Mouse (Mus musculus) embryonic stem cell, embryonic (primary cell): Measurements from ENCODE around the gene Ptk7.

Experiments
- CTCF ChIA-PET, 4 experiments: fragments of 300-600 bp in 2 of 4; fragments of 350-600 bp in 2 of 4; sonication (Branson Sonifier 250); formaldehyde crosslinking; loops; one replicate each; lab custom pipeline; 2022; ENCODE audit warnings: inconsistent platforms in 2 of 4; lab: Charles Lee
- POLR2A ChIA-PET, 4 experiments: fragments of 300-600 bp in 2 of 4; fragments of 350-600 bp in 2 of 4; sonication (Branson Sonifier 250); formaldehyde crosslinking; loops; one replicate each; lab custom pipeline; 2022; ENCODE audit warnings: antibody characterized with exemption in 4 of 4, inconsistent platforms in 1 of 4; lab: Charles Lee

The Ptk7 gene

GRCm38 (mm10) chr17:46605126-46605525 is 24.2 kb downstream of the Ptk7 start:
- CTCF ChIA-PET = no interaction called here
- POLR2A ChIA-PET = interaction anchor here in 2 of 4 experiments (0.6 to 2.0 kb wide), 9 partner anchors 9 to 100 kb away, joined by 3 to 5 read pairs (median 3); partner anchors contain the start of genes Cul9 (in 1 of the 2), Ppp2r5d (in 1 of the 2) and Ptk7 (in 1 of the 2)

- CTCF ChIA-PET = interaction anchor here in 3 of 4 experiments (0.6 to 1.5 kb wide), 6 partner anchors 20 to 140 kb away, joined by 3 to 5 read pairs (median 4); no protein-coding TSS in a partner anchor
- POLR2A ChIA-PET = interaction anchor here in 2 of 4 experiments (1.2 to 1.5 kb wide), 5 partner anchors 10 to 102 kb away, joined by 3 to 6 read pairs (median 3); partner anchors contain the start of gene Ppp2r5d (in 1 of the 2)
Measured at GRCm38 (mm10) chr17:46603229-46603628, 26.1 kb downstream of the Ptk7 start.

GRCm38 (mm10) chr17:46602212-46602611 is 27.1 kb downstream of the Ptk7 start:
- ChIA-PET POLR2A (interaction anchor here in 2 of 4 experiments (0.7 to 2.6 kb wide), 10 partner anchors 9 to 256 kb away, joined by 3 to 11 read pairs (median 4); partner anchors contain the start of genes Bicral (in 1 of the 2) and Ppp2r5d (in 1 of the 2)), CTCF (interaction anchor here in 2 of 4 experiments (0.6 to 1.4 kb wide), 3 partner anchors 13 to 31 kb away, joined by 3 to 5 read pairs (median 3); no protein-coding TSS in a partner anchor)

- ChIA-PET CTCF (interaction anchor here (0.6 to 1.5 kb wide), 21 partner anchors 9 to 1215 kb away, joined by 3 to 11 read pairs (median 3); partner anchors contain the start of gene Ptk7 (in 1 of the 4)), POLR2A (interaction anchor here (0.5 to 2.6 kb wide), 18 partner anchors 9 to 436 kb away, joined by 3 to 11 read pairs (median 4); partner anchors contain the start of genes Abcc10 (in 1 of the 4) and Ppp2r5d (in 1 of the 4))
Measured at GRCm38 (mm10) chr17:46600569-46600968, 28.7 kb downstream of the Ptk7 start.

- CTCF ChIA-PET = interaction anchor here in 2 of 4 experiments (0.6 to 0.7 kb wide), 5 partner anchors 33 to 990 kb away, joined by 3 to 7 read pairs (median 3); no protein-coding TSS in a partner anchor
- POLR2A ChIA-PET = interaction anchor here in 3 of 4 experiments (0.5 to 2.0 kb wide), 6 partner anchors 9 to 502 kb away, joined by 3 to 6 read pairs (median 3); no protein-coding TSS in a partner anchor
Measured at GRCm38 (mm10) chr17:46598963-46599362, 30.3 kb downstream of the Ptk7 start.

- ChIA-PET POLR2A (interaction anchor here in 2 of 4 experiments (1.6 to 2.1 kb wide), 4 partner anchors 10 to 45 kb away, joined by 3 to 7 read pairs (median 6); no protein-coding TSS in a partner anchor), CTCF (interaction anchor here in 2 of 4 experiments (0.5 to 0.8 kb wide), 2 partner anchors 39 to 71 kb away, joined by 5 to 7 read pairs; no protein-coding TSS in a partner anchor)
Measured at GRCm38 (mm10) chr17:46597956-46598355, 31.3 kb downstream of the Ptk7 start.

- ChIA-PET CTCF (interaction anchor here (0.6 to 1.5 kb wide), 11 partner anchors 19 to 1414 kb away, joined by 3 to 5 read pairs (median 4); partner anchors contain the start of gene Ppp2r5d (in 1 of the 4)), POLR2A (interaction anchor here in 2 of 4 experiments (0.8 to 2.1 kb wide), 14 partner anchors 11 to 162 kb away, joined by 3 to 9 read pairs (median 4); partner anchors contain the start of genes Klhdc3 (in 1 of the 2), Ptk7 (in 1 of the 2) and Rrp36 (in 1 of the 2))
Measured at GRCm38 (mm10) chr17:46595336-46595735, 34.0 kb downstream of the Ptk7 start.

- POLR2A ChIA-PET = interaction anchor here (0.5 to 1.5 kb wide), 21 partner anchors 10 to 424 kb away, joined by 3 to 7 read pairs (median 3); partner anchors contain the start of genes Ptk7 (in 3 of the 4), Ppp2r5d (in 1 of the 4) and Rrp36 (in 1 of the 4)
- CTCF ChIA-PET = interaction anchor here in 2 of 4 experiments (0.6 to 1.5 kb wide), 10 partner anchors 18 to 1207 kb away, joined by 3 to 8 read pairs (median 4); partner anchors contain the start of gene Ppp2r5d (in 1 of the 2)
Measured at GRCm38 (mm10) chr17:46594606-46595005, 34.7 kb downstream of the Ptk7 start.

GRCm38 (mm10) chr17:46593124-46593523 is 36.2 kb downstream of the Ptk7 start:
- ChIA-PET POLR2A (interaction anchor here in 2 of 4 experiments (0.8 to 1.1 kb wide), 2 partner anchors 12 to 104 kb away, joined by 3 to 4 read pairs; no protein-coding TSS in a partner anchor), CTCF (no interaction called here)

GRCm38 (mm10) chr17:46591406-46591805 is 37.9 kb downstream of the Ptk7 start:
- POLR2A ChIA-PET = interaction anchor here in 2 of 4 experiments (0.6 to 1.2 kb wide), 4 partner anchors 11 to 302 kb away, joined by 3 read pairs; no protein-coding TSS in a partner anchor

GRCm38 (mm10) chr17:46590439-46590838 is 38.9 kb downstream of the Ptk7 start:
- ChIA-PET CTCF (no interaction called here), POLR2A (interaction anchor here in 1 of 4 experiments (0.6 kb wide), 1 partner anchor 253 kb away, joined by 5 read pairs; no protein-coding TSS in a partner anchor)

More at GRCm38 (mm10) chr17:46591406-46591805, 37.9 kb downstream of the Ptk7 start:
- CTCF ChIA-PET = interaction anchor here in 2 of 4 experiments (0.6 to 1.0 kb wide), 3 partner anchors 12 to 388 kb away, joined by 3 to 4 read pairs (median 3); partner anchors contain the start of gene Ppp2r5d (in 1 of the 2)

GRCm38 (mm10) chr17:46589635-46590314 is 39.5 kb downstream of the Ptk7 start:
- CTCF ChIA-PET = interaction anchor here in 1 of 4 experiments (1.2 to 1.3 kb wide), 2 partner anchors 18 to 135 kb away, joined by 3 read pairs; no protein-coding TSS in a partner anchor
- POLR2A ChIA-PET = no interaction called here

- ChIA-PET POLR2A (no interaction called here), CTCF (interaction anchor here in 1 of 4 experiments (1.2 to 1.3 kb wide), 2 partner anchors 19 to 136 kb away, joined by 3 read pairs; no protein-coding TSS in a partner anchor)
Measured at GRCm38 (mm10) chr17:46588913-46589312, 40.4 kb downstream of the Ptk7 start.

- CTCF ChIA-PET = interaction anchor here in 1 of 4 experiments (1.2 kb wide), 1 partner anchor 20 kb away, joined by 3 read pairs; no protein-coding TSS in a partner anchor
- POLR2A ChIA-PET = no interaction called here
Measured at GRCm38 (mm10) chr17:46588173-46588572, 41.1 kb downstream of the Ptk7 start.

GRCm38 (mm10) chr17:46586327-46586726 is 43.0 kb downstream of the Ptk7 start:
- ChIA-PET POLR2A (interaction anchor here in 1 of 4 experiments (0.7 kb wide), 1 partner anchor 12 kb away, joined by 6 read pairs; no protein-coding TSS in a partner anchor), CTCF (interaction anchor here in 1 of 4 experiments (1.3 kb wide), 1 partner anchor 13 kb away, joined by 3 read pairs; no protein-coding TSS in a partner anchor)

- ChIA-PET CTCF (interaction anchor here in 1 of 4 experiments (1.2 kb wide), 1 partner anchor 13 kb away, joined by 3 read pairs; no protein-coding TSS in a partner anchor), POLR2A (interaction anchor here in 2 of 4 experiments (1.0 to 2.0 kb wide), 3 partner anchors 24 to 126 kb away, joined by 4 to 5 read pairs (median 4); partner anchors contain the start of gene Ppp2r5d (in 1 of the 2))
Measured at GRCm38 (mm10) chr17:46578650-46579049, 50.7 kb downstream of the Ptk7 start.

- CTCF ChIA-PET = interaction anchor here in 3 of 4 experiments (0.7 to 1.6 kb wide), 8 partner anchors 9 to 314 kb away, joined by 3 to 6 read pairs (median 4); partner anchors contain the start of genes Tbcc (in 2 of the 3) and Ptk7 (in 1 of the 3)
Measured at GRCm38 (mm10) chr17:46576070-46576469, 53.2 kb downstream of the Ptk7 start.

More at GRCm38 (mm10) chr17:46576070-46576469, 53.2 kb downstream of the Ptk7 start:
- POLR2A ChIA-PET = interaction anchor here in 1 of 4 experiments (1.0 to 1.1 kb wide), 3 partner anchors 12 to 108 kb away, joined by 3 read pairs; no protein-coding TSS in a partner anchor
